Mouse (Mus musculus) lung, postnatal 14 days (tissue): ENCODE data around the gene Ypel3.
"Not testable (repeated sequence)": the region's sequence is repeated elsewhere in the genome, so short reads cannot be mapped to it uniquely, and the experiment has no call there.

Source experiments
- DNase-seq: peaks from one replicate; pipeline ENCODE4 v3.0.0; 2021

Ypel3 gene

DNA sequence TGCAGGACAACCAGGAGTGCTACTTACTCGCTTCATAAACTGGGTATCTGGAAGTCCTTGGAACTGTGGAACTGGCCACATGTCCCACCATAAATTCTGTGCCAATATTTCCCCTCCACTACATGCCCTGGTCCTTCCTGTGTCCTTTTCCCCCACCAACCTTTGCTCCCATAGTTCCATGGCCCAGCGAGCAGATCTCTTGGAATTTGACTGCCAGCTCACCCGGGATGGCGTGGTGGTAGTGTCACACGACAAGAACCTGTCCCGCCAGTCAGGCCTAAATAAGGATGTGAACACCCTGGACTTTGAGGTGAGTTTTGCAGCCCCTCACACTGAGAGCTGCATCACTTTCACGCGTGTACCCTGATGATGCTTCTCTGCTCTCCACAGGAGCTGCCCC, 9.8 kb upstream of the Ypel3 start:
- DNase-seq: no peak

DNA sequence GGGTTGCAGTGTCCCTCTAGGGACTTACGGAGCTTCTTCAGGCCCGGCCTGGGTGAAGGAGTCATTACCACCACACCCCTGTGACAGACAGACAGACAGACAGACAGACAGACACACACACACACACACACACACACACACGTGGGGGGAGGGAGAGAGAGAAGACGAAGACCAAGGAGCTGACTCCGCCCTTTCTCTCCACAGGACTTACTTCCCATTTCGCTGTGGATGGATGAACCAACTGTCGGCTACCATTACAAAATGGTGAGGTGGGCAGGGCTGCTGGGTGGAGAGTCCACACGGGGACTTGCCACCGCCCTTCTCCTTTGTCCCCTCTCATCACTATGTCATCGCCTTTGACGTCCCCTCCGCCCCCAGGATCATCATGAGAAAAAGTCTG, 6.0 kb upstream of the Ypel3 start:
- DNase-seq: no peak

DNA sequence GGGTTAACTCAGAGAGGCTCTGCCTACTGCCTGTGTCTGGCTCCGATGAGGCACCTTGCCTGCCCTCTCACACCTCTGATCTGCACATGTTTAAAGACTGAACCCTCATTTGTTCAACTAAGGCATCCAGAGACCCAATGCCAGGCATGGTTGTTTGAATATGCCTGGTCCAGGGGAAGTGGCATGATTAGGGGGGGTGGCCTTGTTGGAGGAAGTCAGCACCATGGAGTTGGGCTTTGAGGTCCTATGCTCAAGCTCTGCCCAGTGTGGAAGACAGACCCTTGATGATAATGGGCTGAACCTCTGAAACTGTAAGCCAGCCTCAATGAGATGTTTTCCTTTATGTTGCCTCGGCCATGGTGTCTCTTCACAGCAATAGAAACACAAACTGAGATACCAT, 3.4 kb upstream of the Ypel3 start:
- DNase-seq: no peak

- DNase-seq: no peak
These were observed 2.3 kb upstream of the Ypel3 start for GRCm38 (mm10) chr7:126774463-126774862.

GRCm38 (mm10) chr7:126775185-126775977, 1.4 kb upstream of the Ypel3 start:
- DNase-seq: no peak

DNA sequence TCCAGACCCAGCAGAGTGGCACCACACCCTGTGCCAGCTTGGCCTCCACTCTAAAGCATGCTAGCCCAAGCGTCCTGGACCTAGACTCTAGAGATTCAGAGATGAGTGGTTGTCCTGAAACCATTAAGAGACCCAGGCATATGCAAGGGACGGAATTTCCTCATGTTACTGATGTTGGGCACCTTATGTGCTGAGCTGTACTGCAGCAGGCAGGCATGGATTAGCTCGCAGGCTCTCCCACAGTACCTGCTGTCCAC, 849 bp upstream of the Ypel3 start:
- DNase-seq: no peak

- DNase-seq: no peak
These were observed 721 bp downstream of the Ypel3 start for GRCm38 (mm10) chr7:126777476-126777875.

- no peak for DNase-seq
These were observed 1.4 kb downstream of the Ypel3 start for GRCm38 (mm10) chr7:126778147-126778546.

DNA sequence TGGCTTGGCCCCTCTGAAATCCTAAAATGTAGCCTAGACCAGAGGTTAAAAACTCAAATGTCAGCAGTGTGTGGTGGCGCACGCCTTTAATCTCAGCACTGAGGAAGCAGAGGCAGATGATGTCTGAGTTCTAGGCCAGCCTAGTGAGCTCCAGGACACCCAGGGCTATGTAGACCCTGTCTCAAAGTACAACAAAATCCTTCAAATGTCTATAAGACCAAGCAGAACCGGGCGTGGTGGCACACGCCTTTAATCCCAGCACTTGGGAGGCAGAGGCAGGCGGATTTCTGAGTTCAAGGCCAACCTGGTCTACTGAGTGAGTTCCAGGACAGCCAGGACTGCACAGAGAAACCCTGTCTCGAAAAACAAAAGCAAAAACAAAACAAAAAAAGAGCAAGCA, 2.3 kb downstream of the Ypel3 start:
- DNase-seq: not testable (repeated sequence)

DNA sequence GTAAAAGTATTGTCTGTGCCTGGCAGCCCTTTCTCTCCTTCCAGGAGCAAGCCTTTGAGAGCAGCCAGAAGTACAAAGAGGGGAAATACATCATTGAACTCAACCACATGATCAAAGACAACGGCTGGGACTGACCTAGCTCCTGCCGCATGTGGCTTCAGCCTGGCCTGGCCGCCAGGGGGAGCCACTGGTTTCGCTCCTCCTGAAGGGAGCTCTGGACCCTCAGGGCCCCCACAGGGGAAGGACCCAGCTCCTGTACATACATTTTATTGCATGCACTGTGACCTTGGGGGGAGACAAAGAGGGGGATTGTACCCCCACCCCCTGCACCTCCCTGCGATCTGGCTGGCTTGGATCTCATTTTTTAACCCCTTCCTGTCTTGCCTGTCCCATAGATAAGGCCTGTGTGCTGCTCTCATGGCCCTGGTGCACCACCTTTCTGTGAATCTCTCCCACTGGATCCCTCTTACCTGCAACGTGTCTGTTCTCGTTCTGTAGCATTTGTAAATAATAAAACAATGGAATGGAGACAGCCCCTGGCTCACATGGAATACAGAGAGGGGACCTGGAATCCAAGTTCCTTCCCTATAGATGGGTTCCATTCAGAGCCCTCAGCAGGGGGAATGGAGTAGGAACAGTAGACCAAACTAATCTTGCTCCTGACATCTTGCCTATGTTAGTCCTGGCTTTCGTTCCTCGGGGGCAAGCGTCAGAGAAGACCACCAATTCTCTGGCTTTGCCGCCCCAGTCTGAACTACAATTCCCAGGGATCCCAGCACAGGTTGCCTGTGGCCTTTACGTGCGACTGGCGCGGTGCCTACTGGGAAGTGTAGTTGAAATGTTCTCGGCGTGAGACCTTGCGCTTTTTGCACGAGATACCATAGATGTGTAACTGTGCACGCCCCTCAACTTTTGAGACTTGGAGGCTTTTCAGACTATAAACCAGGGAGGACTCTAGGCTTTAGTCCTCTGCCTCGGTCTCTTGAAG, 3.5 kb downstream of the Ypel3 start:
- peak; percentile 89 for DNase-seq

DNA sequence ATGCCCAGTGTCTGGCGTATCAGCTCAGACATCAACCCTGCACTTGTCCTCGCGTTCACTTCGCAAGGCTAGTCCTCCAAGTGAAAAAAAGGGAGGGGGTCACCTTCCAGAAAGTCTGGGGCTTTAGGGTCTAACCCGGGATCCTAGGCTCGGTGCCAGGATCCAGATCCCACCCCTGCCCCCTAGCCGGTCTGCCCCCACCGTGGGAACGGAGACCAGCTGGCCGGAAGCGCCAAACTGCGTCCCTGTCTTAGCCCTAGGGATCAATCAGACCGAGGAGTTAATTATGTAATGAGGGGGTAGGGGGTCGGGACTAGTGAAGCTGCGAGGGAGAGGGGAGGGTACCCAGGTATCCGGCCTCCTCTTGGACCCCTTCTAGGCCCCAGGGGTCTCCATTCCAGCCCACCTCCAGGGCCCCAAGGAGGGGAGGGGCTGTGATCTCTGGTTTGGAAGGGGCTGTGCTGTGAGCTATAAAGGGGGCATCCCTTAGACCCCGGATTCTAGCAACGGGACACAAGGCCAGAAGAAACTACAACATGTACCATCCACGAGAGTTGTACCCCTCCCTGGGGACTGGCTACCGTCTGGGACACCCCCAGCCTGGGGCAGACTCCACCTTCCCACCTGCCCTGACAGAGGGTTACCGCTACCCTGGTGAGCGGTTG, 4.3 kb downstream of the Ypel3 start, which contains the start of gene Tbx6:
TSS of gene Tbx6 (plus strand) at position 513 of the 665 bp plus-strand sequence.
- no peak for DNase-seq

DNA sequence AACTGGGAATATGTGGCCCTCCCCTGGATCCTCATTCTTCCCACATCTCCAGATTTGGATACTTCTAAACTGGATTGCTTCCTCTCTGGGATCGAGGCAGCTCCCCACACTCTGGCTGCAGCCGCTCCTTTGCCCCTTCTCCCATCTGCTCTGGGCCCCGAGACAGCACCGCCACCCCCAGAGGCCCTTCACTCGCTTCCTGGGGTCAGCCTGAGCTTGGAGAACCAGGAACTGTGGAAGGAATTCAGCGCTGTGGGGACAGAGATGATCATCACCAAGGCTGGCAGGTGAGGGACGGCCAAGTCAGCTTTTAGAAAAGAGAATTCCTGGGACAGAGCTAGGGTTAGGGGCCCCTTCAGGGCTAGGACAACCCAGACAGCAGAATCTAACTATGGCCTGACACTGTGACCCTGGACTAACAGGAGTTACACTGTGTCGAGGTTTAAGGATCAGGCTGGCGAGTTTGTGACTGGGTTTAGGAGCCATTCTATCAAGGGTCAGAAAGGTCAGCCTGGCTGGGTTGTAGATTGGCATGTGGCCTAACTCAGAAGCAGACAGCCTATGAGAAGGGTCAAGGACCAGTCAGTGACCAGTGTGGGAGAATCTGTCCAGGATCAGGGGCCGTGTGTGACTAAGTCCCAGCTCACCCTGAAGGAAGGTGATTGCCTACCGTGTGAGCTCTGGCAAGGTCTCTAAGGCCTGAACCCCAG, 5.1 kb downstream of the Ypel3 start:
- DNase-seq: no peak

DNA sequence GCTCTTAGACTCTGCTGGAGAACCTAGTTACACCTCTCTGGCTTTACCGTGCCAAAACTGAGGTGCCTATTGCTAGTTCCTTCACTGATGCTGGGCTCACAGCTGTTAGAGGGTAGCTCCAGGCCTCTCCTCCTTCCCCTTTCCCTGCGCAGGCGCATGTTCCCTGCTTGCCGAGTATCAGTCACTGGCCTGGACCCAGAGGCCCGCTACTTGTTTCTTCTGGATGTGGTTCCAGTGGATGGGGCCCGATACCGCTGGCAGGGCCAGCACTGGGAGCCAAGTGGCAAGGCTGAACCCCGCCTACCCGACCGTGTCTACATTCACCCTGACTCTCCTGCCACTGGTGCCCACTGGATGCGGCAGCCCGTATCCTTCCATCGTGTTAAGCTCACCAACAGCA, 5.9 kb downstream of the Ypel3 start:
- DNase-seq: no peak

DNA sequence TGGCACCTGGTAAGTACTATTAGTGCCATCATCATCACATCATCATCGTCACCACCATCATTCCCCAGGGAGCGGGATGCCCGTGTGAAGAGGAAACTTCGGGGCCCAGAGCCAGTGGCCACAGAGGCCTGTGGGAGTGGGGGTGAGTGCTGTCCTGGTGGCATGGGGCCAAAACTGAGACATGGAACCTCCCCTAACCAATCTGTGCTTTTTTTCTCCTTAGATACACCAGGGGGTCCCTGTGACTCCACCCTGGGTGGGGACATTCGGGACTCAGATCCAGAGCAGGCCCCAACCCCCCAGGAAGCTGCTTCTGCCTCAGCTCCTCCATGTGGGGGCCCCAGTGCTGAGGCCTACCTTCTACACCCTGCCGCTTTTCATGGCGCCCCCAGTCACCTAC, 7.7 kb downstream of the Ypel3 start:
- DNase-seq: no peak

GRCm38 (mm10) chr7:126785056-126785455, 8.3 kb downstream of the Ypel3 start:
- no peak for DNase-seq

GRCm38 (mm10) chr7:126786142-126786541, 9.4 kb downstream of the Ypel3 start:
- no peak for DNase-seq

- DNase-seq: no peak
These were observed 12.4 kb downstream of the Ypel3 start for GRCm38 (mm10) chr7:126789141-126789540.

GRCm38 (mm10) chr7:126791851-126792720, 15.3 kb downstream of the Ypel3 start, which contains the start of gene Ppp4c:
Ppp4c (minus strand) TSS chr7:126792496.
- DNase-seq: peak; percentile 98

DNA sequence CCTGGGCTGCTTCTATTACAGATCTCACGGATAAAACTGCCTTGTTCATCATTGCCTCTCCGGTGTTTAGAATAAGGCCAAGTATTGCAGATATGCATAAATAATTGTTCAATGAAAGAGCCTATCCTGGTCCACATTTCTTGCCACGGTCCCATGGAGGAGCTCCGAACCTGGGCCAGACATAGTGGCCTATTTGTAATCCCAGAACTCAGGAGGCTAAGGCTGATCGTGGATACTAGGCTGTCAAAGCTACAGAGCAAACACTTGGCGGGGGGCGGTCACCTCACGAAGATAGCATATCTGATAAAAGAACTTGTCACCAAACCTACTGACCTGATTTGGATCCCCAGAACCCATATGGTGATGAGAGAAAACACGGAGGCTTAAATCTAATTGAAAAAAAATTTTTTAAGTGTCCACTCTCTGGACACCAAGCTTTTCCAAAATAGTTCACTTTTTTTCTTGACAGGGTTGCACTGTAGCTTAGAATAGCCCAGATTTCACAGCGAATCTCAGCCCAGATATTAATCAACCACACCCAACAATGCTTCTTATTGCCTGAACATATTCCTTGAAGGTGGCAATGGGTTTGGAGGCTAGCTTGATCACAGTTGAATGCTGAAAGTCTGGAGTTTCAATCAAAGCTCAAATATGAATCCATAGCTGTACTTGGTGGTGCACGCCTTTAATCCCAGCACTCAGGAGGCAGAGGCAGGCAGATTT, 16.1 kb downstream of the Ypel3 start:
- no peak for DNase-seq

DNA sequence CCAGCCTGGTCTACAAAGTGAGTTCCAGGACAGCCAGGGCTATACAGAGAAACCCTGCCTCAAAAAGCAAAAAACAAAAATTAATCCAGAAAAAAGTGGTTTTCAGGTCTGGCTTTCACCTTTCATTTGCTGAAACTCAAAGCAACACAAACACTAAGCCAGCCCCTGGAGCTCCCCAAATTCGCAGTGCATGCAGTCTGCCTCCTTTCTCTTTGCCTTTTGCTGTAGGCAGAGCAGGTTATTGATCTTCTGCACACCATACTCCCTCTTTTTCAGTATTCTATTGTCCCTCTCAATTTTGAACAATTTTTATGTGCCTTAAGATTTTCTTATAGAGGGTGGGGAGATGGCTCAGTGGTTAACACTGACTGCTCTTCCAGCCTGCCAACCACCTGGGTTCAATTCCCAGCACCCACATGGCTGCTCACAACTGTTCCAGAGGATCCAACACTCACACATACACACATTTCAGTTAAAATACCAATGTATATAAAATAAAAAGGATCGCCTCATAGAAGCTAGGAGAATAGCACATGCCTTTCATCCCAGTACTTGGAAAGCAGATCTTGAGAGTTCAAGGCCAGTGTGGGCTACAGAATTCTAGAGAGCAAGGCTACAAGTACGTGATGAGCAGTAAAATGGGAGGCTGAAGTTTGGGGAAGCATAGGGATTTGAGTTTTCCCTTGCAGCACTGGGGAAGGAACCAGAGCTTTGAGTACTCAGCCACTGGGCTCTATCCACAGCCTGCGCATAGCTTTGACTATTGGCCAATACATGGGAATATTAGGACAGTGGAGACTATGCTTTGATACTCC, 16.9 kb downstream of the Ypel3 start:
- no peak for DNase-seq
